Mouse (Mus musculus) B cell, adult 2 months (primary cell): Measurements from ENCODE around the gene Snx5.

ENCODE experiments used
- DNase-seq, 2 experiments: peaks; one replicate each; pipeline ENCODE4 v3.0.0; 2022

Snx5 gene

DNA sequence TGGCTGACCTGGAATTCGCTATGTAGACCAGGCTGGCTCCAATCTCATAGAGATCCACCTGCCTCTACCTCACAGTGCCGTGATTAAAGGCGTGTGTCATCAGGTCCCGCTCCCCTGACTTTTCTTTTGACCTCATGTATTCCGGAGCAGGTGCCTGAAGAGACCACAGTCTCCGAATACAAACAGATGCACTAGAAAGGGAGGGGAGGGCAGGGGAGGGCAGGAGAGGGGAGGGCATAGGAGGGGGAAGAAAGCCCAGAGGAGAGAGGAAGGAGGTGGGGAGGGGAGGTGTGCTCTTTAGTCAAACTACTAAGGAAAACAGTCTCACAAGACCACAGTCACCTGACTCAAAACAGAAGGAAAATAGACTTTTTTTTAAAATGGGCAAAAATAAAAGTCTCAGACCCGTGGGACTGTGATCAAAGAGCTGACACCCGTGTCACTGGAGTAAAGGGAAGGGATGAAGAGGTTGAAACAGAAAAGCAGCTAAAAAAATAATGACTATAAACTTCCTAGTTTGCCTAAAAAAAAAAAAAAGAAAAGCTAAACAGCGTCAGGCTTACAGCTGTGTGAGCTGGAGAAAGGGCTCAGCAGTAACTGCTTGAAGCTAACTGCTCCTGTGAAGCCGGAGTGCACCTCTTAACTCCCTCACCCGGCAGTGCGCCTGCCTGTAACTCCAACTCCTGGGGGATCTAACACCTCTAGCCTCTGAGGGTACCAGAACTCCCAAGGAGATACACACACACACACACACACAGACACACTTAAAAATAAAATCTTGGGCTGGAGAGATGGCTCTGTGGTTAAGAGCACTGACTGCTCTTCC lies 42.0 kb downstream of the Snx5 start:
- DNase-seq: peak; percentile 60 to 69

DNA sequence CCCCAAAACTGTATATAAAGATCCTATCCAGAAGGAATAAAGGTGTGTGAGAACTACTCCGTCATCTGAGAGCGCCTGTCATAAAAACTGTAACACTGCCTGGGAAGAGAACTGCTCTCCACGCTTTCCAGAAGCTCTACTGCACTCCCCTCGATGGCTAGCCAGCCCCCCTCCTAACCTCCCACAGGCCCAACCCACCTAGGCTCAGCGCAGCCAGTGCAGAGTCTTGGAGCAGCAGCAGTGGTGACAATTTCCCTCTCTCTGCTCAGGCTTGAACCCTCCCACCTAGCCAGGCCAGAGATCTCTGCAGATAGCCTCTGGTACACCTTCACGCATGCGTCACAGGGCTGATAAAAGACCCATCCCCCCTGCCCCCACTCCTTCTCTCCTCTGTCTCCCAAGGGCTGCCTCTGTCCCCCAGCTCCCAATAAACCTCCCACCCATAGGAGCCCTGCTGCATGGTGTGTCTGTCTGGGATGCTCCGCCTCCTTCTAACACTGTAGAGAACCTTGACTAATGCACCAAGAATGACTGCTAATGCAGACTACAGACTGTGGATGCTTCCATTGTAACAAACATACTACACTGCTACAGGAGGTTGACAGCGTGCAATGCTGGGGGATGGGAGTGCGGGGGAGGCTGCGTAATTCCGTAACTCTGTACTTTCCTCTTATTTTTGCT lies 43.7 kb downstream of the Snx5 start:
- DNase-seq: no peak

DNA sequence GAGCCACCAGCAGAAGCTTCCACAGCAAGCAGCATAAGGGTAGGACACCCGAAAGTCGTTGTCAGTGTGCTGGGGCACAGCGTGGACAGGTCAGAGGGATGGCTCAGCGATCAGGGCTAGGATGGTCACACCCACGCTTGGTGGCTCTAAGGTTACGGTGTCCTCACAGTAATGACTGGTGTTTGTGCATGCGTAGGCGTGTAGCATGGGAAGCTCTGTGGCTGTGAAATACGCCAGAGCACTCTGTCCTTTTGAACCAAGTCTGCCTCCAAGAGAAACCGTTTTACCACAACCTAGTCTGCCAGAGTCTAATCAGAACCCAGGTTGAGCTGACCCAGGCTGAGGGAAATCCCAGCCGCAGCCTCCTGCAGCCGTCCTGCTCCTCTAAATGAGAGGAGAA lies 46.4 kb downstream of the Snx5 start:
- no peak for DNase-seq

DNA sequence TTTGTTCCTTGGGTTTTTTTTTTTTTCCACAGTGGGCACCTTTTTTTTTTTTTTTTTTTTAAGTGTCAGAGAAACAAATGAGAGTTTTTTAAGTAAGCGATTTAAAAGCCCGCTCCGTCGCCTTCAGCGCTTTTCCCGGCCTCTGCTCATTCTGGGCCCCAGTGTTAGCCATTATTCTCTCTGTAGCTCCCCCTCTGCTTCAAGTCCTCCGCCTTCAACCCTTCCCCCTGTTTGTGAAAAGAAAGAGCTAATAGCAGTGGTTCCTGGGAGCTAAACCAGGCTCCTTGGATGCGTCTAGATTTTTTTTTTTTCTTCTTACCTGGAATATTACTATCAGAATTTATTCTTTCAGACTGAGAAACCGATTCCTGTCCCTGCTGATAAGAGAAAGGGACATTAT lies 55.1 kb downstream of the Snx5 start:
- no peak for DNase-seq

DNA sequence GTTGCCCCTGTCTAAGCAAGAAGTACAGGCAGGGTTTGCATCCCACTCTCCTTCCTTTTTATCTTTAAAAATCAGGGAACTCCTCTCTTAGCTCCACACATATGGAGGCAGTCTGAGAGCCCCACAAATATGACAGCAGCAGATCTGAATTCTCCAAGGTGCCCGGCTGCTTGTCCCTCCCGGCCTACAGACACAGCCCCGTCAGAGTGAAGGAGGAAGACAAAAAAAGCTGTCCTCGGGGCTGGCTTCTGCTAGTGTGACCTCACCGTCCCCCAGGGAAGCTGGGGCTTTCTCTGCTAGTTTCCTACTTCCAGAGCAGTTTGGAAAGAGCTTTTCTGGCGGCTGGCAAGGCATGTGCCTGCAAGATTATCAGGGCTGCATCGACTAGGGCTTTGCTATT lies 55.5 kb downstream of the Snx5 start:
- DNase-seq: peak in 1 of 2 experiments; percentile 46

DNA sequence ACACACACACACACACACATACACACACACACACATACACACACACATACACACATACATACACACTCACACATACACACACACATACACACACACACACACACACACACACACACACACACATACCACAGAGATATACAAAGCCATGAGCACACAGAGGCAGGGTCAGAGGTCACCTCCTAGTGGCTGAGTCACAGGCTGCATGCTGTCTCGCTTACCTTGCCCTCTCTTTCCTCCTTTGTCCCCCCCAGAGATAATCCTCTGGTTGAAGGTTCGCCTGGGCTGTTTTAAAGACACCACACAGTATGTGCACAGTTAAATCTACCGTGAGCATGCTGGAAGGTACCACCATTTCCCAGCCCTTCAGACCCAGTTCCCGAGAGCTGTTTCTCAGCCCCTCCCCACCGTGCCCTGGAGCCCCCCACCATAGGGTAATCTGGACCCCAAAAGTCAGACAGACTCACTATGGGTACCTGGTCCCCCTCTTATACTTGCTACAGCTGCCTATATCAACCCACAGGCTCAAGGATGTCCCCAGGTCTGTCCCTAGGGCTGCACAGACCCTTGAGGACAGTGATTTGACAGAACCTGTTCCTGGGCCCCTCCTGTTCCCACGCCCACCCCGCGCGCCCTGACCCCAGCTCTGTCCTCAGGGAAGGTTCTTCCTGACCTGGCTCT lies 56.1 kb downstream of the Snx5 start:
- DNase-seq: no peak

DNA sequence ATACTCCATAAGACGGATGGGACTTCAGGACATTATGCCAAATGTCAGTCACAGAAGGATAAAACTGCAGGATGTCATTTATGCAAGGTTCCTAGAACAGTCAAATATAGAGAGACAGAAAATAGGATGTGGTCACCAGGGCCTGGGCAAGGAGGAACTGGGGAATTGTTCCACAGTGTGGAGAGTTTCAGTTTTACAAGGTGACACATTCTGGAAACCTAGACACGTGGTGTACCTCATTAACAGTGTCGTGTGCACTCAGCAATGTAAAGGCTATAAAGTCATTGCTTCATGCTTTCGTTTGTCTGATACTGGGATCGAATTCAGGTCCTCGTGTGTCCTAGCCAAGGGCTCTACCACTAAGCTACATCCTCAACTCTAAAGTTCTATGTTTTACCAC lies 56.9 kb downstream of the Snx5 start:
- DNase-seq: peak; percentile 51 to 61

DNA sequence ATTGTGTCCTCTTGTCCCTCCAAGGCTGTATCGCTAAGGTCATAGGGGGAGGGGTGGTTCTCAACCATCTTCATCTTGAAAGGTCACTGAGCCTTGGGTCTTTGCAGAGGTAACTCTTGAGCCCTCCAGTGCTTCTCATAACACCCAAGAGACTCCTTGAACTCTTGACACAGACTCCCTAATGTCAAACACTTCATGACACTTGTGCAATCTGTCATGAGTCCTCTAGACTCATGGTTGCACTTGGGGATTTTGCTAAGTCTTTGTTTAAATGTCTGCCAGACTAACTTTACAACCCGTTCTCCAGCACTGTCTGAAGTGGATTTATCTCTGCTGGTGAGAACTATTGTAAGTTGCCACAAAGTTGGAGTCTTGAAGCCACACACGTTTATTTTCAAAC lies 61.3 kb downstream of the Snx5 start:
- DNase-seq: no peak

DNA sequence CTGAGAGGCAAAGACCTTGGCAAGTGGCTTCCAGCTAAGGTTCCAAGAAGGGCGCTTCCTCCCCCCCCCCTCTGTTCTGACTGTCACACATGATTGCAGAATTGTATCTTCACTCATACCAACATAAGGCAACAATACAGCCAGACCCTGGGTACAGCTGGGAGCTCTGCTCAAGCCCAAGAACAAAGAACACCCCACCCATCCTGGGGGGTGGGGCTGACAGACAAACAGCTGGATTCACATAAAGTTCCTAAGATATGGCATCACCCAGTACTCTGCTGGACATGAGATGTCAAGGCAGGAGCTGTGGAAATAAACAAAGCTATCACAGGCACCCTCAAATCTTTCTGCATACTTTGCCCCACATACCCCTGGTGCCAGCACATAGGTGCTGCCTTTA lies 63.3 kb downstream of the Snx5 start:
- no peak for DNase-seq

DNA sequence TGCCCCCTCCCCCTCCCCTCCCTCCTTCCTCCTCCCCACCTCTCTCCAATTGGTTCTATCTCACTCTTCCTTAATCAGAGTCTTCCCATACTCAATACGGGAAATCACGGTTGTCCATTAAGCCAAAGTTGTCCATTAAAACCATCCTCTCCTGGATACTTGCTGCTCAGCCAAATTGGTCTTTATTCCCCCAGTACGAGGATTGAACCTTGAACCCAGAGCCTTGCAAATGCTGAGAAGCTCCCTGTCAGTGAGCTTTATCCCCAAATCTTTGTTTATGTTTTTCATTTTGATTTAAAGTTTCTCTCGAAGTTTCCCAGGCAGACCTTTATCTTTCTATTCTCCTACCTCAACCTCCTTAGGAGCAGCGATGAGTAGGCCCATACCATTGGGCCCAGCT lies 67.7 kb downstream of the Snx5 start:
- no peak for DNase-seq

DNA sequence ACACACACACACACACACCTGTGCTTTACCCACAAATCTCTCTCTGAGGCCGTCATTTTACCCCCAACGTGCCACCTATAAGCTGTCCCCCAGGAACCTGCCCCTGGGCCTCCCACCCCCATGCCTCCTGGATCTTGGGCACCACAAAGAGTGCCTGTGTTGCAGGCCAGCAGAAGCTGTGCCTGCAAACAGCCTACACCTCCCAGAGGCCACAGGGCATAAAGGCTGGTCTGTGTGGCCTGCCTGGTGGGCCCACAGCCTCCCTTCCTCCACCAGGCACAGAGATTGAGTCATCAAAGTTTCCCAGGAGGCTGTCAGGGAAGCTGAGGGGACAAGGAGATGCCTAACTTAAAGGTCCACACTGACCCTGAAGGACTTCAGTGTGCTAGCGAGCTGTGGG lies 68.1 kb downstream of the Snx5 start:
- no peak for DNase-seq

DNA sequence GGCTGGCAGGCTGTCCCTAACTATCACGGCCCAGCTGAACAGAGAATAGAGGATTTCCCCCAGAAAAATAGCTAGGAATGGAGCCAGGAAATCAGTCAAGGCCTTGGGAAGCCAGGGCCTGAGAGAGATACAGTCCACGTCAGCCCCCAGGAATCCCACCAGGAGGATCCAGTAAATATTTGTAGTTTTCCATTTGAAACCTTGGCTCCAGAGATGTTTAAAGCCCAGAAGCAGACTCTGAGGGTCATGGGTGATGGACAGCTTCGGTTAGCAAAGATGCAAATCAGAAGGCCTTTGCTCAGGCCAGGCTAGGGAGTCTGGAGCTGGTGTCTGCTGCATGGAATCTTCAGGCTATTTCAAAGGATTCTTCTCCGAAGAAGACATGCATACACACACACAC lies 68.6 kb downstream of the Snx5 start:
- DNase-seq: no peak
